Comparison of ENCODE assay signal across 23 mouse cellular contexts in the genomic region with DNA sequence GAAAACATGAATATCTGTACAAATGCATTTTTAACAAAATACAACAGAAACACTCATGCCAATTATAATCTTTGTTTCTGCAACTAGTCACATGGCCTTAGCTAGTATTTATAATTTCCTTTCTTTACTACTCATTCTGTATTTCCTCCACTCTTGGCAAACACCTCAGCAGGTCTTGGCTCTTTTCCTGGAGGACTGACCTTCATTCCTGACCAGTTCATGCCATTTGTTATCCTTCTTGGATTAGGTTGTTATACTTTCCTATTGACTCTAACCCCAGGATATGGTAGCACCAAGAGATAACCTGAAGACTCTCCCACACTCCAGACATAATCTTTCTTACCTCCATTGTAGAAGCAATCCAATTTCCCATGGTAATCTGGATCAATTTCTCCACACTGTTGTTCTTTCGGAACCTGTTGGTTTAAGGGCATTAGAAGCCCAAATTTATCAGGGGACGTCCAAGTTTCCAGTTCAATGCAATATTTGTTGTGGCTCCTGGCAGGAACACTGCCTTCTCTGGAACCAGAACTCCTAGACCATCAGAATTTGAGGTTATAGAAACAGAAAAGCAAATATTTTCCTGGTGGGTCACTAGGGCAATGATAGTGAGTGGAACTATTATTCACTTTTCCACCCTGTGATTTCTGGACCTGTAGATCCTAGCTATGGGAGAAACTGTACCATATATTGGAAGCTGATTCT. TPM values are rescaled to one million over a fixed set of nuclear protein-coding genes. Genes with fewer than 3 reads are reported as not detected.
DNase-seq lines count a peak whose midpoint lies in the region; ATAC-seq lines count a peak whose summit lies in the region.
"Had no signal": no experiment of that assay in that cellular context is flagged by ENCODE, and none has a peak within 500 bp of the region (broad histone marks: within the 10 kb centered on the region; RNA-seq: fewer than 3 reads in every experiment).

No protein-coding gene starts in this region.

- H3K4me1 ChIP-seq in liver, embryonic 11.5 days (replicated peaks; ENCODE audit: control insufficient read depth, insufficient read depth, low read length) = no peaks in the 10 kb centered on the region
- H3K4me1 ChIP-seq: embryonic facial prominence, embryonic 10.5 days; forebrain, embryonic 10.5 days; neural tube, embryonic 15.5 days; stomach, embryonic 15.5 days had no signal

- no peak for ATAC-seq in liver, embryonic 11.5 days (replicated peaks; ENCODE audit: low FRiP score)
- ATAC-seq: CD4-positive, CD25-positive, alpha-beta regulatory T cell, adult 4 months; forebrain, embryonic 16.5 days; inflammation-experienced regulatory T-cells, adult 6 months; lung, postnatal 0 days had no signal

- 71% methylated on average over 2 of the region's 2 CpGs for WGBS in liver, embryonic 11.5 days

- H3K4me3 ChIP-seq in liver, embryonic 11.5 days (ENCODE audit: low read depth, low read length) = no peak overlapping the region
- H3K4me3 ChIP-seq: embryonic facial prominence, embryonic 10.5 days; forebrain, embryonic 10.5 days; heart, adult 2 months; neural tube, embryonic 15.5 days; stomach, embryonic 15.5 days had no signal

- H3K36me3 ChIP-seq in liver, embryonic 11.5 days (ENCODE audit: control insufficient read depth, insufficient read depth, low read length) = no peaks in the 10 kb centered on the region
- H3K36me3 ChIP-seq: embryonic facial prominence, embryonic 10.5 days; forebrain, embryonic 10.5 days; neural tube, embryonic 15.5 days; stomach, embryonic 15.5 days had no signal

- H3K27ac ChIP-seq in liver, embryonic 11.5 days (ENCODE audit: low read depth, low read length) = no peak overlapping the region
- H3K27ac ChIP-seq: embryonic facial prominence, embryonic 10.5 days; forebrain, embryonic 10.5 days; heart, adult 2 months; hindbrain, embryonic 14.5 days; neural tube, embryonic 15.5 days; stomach, embryonic 15.5 days had no signal

- peak; percentile 51 for DNase-seq in adrenal gland, postnatal 10 days
- no peak for DNase-seq in adrenal gland, adult 8-10 months
- DNase-seq in heart, adult 11 months = peak; percentile 74
- no peak for DNase-seq in heart, adult 8-10 months (ENCODE audit: low spot score)
- peak; percentile 3 for DNase-seq in liver, embryonic 11.5 days (ENCODE audit: low spot score)
- DNase-seq in liver = no peak
- DNase-seq in fat pad, adult 2 months (ENCODE audit: extremely low read depth, low read depth, low spot score) = peak; percentile 46
- no peak for DNase-seq in thymus, postnatal 10 days (ENCODE audit: low spot score in 2 of 2)
- DNase-seq: gastrocnemius, postnatal 25 days; heart, adult 2 months; heart, postnatal 36 days; kidney, postnatal 4 days; thymus, postnatal 36 days had no signal

- no peaks in the 10 kb centered on the region for H3K27me3 ChIP-seq in liver, embryonic 11.5 days (replicated peaks; ENCODE audit: control insufficient read depth, insufficient read depth, low read length)
- H3K27me3 ChIP-seq: neural tube, embryonic 15.5 days; stomach, embryonic 15.5 days had no signal

- no peak overlapping the region for H3K4me2 ChIP-seq in liver, embryonic 11.5 days
- H3K4me2 ChIP-seq: hindbrain, embryonic 14.5 days; midbrain, embryonic 11.5 days; neural tube, embryonic 15.5 days; stomach, embryonic 15.5 days had no signal

- no peaks in the 10 kb centered on the region for H3K9me3 ChIP-seq in liver, embryonic 11.5 days (ENCODE audit: control insufficient read depth, low read length)
- H3K9me3 ChIP-seq: embryonic facial prominence, embryonic 10.5 days; forebrain, embryonic 10.5 days; neural tube, embryonic 15.5 days; stomach, embryonic 15.5 days had no signal

- no peak overlapping the region for H3K9ac ChIP-seq in liver, embryonic 11.5 days (ENCODE audit: low read depth, low read length)
- H3K9ac ChIP-seq: hindbrain, embryonic 14.5 days; neural tube, embryonic 15.5 days; stomach, embryonic 15.5 days had no signal

RNA-seq across cellular contexts. Expression of gene Ccng2, which starts 38.2 kb away (rescaled TPM):
- total RNA-seq in adrenal gland, postnatal 10 days (2021) = 10 to 100 TPM; 33.5 to 41.9 TPM
- total RNA-seq in adrenal gland, adult 8-10 months (2022) = 10 to 100 TPM; 20.2 to 23.5 (median 21.2) TPM
- 10 to 100 TPM; 10.4 to 12.9 (median 11.6) TPM for total RNA-seq in heart, adult 8-10 months (2022)
- polyA plus RNA-seq in liver, embryonic 11.5 days (2014; fragmentation: Nextera tagmentation; extraction: Ambion mirVana) = 18.0 and 21.2 TPM in 2 replicates

Comparison
In these comparisons a context has a peak if more than half of its experiments do, and no peak if none do; other contexts are left out.
1. DNase-seq: peak in adrenal gland, postnatal 10 days (single experiment), heart, adult 11 months (single experiment), liver, embryonic 11.5 days (single experiment) and fat pad, adult 2 months (single experiment); none in adrenal gland, adult 8-10 months (single experiment), heart, adult 8-10 months (single experiment), liver (single experiment) and thymus, postnatal 10 days (0 of 2).